7 mouse cellular contexts compared by ENCODE assay signal in the genomic region with DNA sequence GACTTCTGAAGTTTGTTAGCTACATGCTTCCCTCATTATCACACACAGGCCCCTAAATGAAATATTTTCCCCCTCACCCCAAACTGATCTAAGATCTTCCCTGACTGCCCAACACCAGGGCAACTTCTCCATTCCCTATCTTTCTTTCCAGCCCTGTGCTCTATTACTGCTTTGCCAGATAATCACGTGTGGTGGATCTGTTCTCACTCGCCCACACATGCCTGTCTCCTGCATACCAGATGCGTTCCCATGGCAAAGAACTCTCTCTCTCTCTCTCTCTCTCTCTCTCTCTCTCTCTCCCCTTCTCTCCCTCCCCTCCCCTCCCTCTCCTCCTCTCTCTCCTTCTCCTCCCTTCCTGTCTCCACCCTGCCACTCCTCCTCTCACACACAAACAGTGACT.
A peak's percentile ranks its signal among the peaks of the same experiment; 100 is the strongest.
DNase-seq lines count a peak whose midpoint lies in the region; ATAC-seq and TF ChIP-seq lines count a peak whose summit lies in the region.

No protein-coding gene starts in this region.

- 17% methylated on average over 3 of the region's 3 CpGs for WGBS in lung, embryonic 14.5 days
- WGBS in forebrain, embryonic 15.5 days = 31% methylated on average over 3 of the region's 3 CpGs

- no peaks in the 10 kb centered on the region for H3K36me3 ChIP-seq in lung, embryonic 14.5 days (ENCODE audit: insufficient read depth)
- no peaks in the 10 kb centered on the region for H3K36me3 ChIP-seq in forebrain, embryonic 15.5 days

- no peak overlapping the region for H3K9ac ChIP-seq in lung, embryonic 14.5 days
- no peak overlapping the region for H3K9ac ChIP-seq in forebrain, embryonic 15.5 days (replicated peaks)

- H3K9me3 ChIP-seq in lung, embryonic 14.5 days (ENCODE audit: low read depth, low read length) = no peaks in the 10 kb centered on the region
- no peaks in the 10 kb centered on the region for H3K9me3 ChIP-seq in forebrain, embryonic 15.5 days

- H3K4me2 ChIP-seq in lung, embryonic 14.5 days = no peak overlapping the region
- no peak overlapping the region for H3K4me2 ChIP-seq in forebrain, embryonic 15.5 days (replicated peaks)

- H3K27ac ChIP-seq in lung, embryonic 14.5 days (ENCODE audit: low read depth) = no peak overlapping the region
- no peak overlapping the region for H3K27ac ChIP-seq in forebrain, embryonic 15.5 days (replicated peaks)

- no peaks in the 10 kb centered on the region for H3K27me3 ChIP-seq in lung, embryonic 14.5 days (ENCODE audit: insufficient read depth, low read length)
- no peaks in the 10 kb centered on the region for H3K27me3 ChIP-seq in forebrain, embryonic 15.5 days

- no peaks in the 10 kb centered on the region for H3K4me1 ChIP-seq in lung, embryonic 14.5 days (ENCODE audit: insufficient read depth)
- no peaks in the 10 kb centered on the region for H3K4me1 ChIP-seq in forebrain, embryonic 15.5 days

- peak; percentile 39 for DNase-seq in lung, embryonic 14.5 days
- DNase-seq in lung, postnatal 36 days = no peak
- DNase-seq in layer of hippocampus, adult 8-10 months (ENCODE audit: low spot score in 2 of 2) = peak; percentile 40 to 47
- peak; percentile 9 for DNase-seq in right cerebral cortex, postnatal 14 days
- DNase-seq in thymus, postnatal 0 days (ENCODE audit: low spot score) = no peak

- no peak overlapping the region for H3K4me3 ChIP-seq in lung, embryonic 14.5 days (ENCODE audit: low read depth, low read length)
- no peak overlapping the region for H3K4me3 ChIP-seq in forebrain, embryonic 15.5 days

- TF ChIP-seq CTCF in lung, embryonic 14.5 days (IDR thresholded peaks at IDR 0.05; ENCODE audit: low read depth) = no peak

- ATAC-seq in lung, embryonic 14.5 days (ENCODE audit: insufficient read depth) = peak; percentile 80; the same call in 1 of the 2 replicates
- ATAC-seq in forebrain, embryonic 15.5 days (replicated peaks) = peak; percentile 66; the same call in 1 of the 2 replicates
- ATAC-seq in inflammation-experienced regulatory T-cells, adult 6 months = no peak

Comparison
In these comparisons a context has a peak if more than half of its experiments do, and no peak if none do; other contexts are left out.
1. DNase-seq: peak in lung, embryonic 14.5 days (single experiment), layer of hippocampus, adult 8-10 months (2 of 2) and right cerebral cortex, postnatal 14 days (single experiment); none in lung, postnatal 36 days (single experiment) and thymus, postnatal 0 days (single experiment).